Mouse (Mus musculus): Measurements from ENCODE around the gene Limch1. TPM values are rescaled to one million over a fixed set of nuclear protein-coding genes. Genes with fewer than 3 reads are reported as not detected.

The Limch1 gene
- polyA plus RNA-seq, 1 experiment from 2014 or later: 33.2 TPM

DNA sequence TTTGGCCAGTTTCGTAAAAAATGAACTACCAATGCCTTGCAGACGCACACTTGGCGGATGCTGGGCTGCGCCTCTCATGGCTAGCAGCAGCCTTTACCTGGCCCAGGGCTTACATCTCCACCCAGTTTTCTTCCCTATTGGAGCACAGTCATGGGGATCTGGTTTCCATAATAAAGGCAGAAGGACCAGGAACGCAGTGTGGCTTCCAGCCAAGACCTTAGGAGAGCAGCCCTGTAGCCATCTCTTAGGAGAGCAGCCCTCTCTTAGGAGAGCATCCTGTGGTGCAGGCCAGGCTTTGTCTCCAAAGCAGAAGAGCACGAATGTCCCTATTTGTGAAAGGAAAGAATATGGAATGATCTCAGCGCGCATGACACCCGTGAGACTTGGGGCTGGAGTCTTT, 163.3 kb downstream of the Limch1 start:
- no peak for DNase-seq (ENCODE audit: low spot score)
- Histone ChIP-seq H3K9me3 (replicated peaks) (no peaks in the 10 kb centered on the region), H3K4me1 (no peaks in the 10 kb centered on the region), H3K36me3 (no peaks in the 10 kb centered on the region), H3K27ac (replicated peaks) (no peak overlapping the region), H3K4me3 (no peak overlapping the region), H3K27me3 (ENCODE audit: low read depth, poor library complexity, severe bottlenecking) (no peaks in the 10 kb centered on the region)
- 86% methylated on average over 9 of the region's 9 CpGs for WGBS

DNA sequence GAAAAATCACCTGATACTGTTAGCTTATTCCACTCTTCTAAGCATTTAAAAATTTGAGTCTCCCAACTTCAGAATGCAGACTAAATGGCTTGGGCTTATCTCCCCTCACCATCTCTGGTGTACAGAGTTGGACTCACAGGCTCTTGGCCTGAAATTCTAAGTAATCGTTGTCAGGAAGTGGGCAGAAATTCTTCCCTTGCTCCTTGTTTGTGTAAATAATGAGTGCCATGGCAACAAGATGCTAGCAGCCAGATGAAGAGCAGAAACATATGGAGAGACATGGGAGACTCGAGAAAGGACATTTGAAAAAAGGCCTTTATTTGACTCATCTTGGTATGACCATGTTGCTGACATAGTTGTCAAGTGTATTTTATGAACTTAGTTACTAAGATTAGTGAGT, 164.3 kb downstream of the Limch1 start:
- Histone ChIP-seq H3K4me1 (no peaks in the 10 kb centered on the region), H3K27ac (replicated peaks) (no peak overlapping the region), H3K27me3 (ENCODE audit: low read depth, poor library complexity, severe bottlenecking) (no peaks in the 10 kb centered on the region), H3K9me3 (replicated peaks) (no peaks in the 10 kb centered on the region), H3K4me3 (no peak overlapping the region), H3K36me3 (no peaks in the 10 kb centered on the region)
- 76% methylated on average over 2 of the region's 2 CpGs for WGBS
- DNase-seq (ENCODE audit: low spot score): no peak

DNA sequence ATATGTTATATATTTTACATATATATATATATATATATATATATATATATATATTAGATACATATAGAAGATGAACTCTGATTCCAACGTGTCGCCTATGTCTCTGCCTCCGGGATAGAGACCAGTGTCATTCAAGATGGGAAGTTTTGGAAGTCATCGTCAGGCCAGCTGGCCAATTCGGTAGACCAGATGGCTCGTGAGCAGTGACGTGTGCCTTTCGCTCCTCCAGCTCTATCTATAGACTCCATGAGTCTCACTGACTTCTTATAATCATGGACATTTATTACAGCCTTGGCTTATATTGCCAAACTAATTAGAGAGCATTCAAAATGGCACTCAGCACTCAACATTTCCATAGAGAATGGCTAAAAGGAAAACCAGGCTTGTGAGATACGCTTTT, 165.0 kb downstream of the Limch1 start:
- H3K27ac ChIP-seq (replicated peaks): no peak overlapping the region
- no peak overlapping the region for H3K4me3 ChIP-seq
- no peaks in the 10 kb centered on the region for H3K9me3 ChIP-seq (replicated peaks)
- no peaks in the 10 kb centered on the region for H3K4me1 ChIP-seq
- no peaks in the 10 kb centered on the region for H3K36me3 ChIP-seq
- H3K27me3 ChIP-seq (ENCODE audit: low read depth, poor library complexity, severe bottlenecking): no peaks in the 10 kb centered on the region
- DNase-seq (ENCODE audit: low spot score): no peak
- whole genome bisulfite sequencing: 96% methylated on average over 9 of the region's 9 CpGs

DNA sequence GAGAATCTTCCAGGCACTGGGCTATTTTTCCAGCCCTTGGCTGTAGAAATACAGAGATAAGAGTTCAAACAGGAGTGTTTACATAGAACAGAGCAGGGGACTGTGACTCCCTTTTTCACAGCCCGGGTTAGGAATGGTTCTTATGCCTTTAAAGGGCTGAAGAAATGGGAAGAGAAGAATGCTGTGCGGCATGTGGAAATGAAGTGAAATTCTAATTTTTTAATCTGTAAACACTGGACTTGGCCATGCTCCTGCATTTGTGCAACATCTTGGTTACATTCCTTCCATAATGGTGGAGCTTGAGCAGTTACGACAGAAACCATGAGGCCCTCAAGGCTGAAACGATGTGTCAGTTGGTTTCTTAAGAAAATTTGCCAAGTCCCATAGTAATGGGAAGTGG, 165.4 kb downstream of the Limch1 start:
- no peak for DNase-seq (ENCODE audit: low spot score)
- no peak overlapping the region for H3K4me3 ChIP-seq
- no peaks in the 10 kb centered on the region for H3K36me3 ChIP-seq
- no peaks in the 10 kb centered on the region for H3K4me1 ChIP-seq
- H3K9me3 ChIP-seq (replicated peaks): no peaks in the 10 kb centered on the region
- H3K27ac ChIP-seq (replicated peaks): no peak overlapping the region
- WGBS: 94% methylated on average over 4 of the region's 4 CpGs
- H3K27me3 ChIP-seq (ENCODE audit: low read depth, poor library complexity, severe bottlenecking): no peaks in the 10 kb centered on the region

DNA sequence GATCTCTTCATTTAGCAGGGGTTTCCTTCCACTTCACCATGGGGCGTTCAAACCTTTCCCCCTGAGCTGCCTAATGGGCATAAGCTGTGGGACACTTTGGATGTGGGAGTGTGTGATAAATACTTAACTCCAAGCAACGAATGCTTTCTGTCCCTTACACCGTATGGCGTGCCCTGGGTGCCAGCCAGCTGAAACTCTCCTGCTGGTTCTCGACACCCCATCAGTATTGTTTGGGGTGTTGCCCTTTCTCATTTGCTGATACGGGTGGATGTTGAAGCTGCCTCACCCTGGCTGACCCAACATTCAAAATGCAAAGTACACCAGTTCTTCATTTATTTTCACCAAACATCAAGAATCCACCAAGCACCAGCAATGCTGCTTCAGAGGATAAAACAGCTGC, 168.2 kb downstream of the Limch1 start:
- no peak for DNase-seq (ENCODE audit: low spot score)
- WGBS: 89% methylated on average over 6 of the region's 6 CpGs
- Histone ChIP-seq H3K4me3 (no peak overlapping the region), H3K4me1 (peaks cover 19% of the 10 kb centered on the region), H3K9me3 (replicated peaks) (no peaks in the 10 kb centered on the region), H3K27ac (replicated peaks) (no peak overlapping the region), H3K36me3 (no peaks in the 10 kb centered on the region), H3K27me3 (ENCODE audit: low read depth, poor library complexity, severe bottlenecking) (no peaks in the 10 kb centered on the region)

DNA sequence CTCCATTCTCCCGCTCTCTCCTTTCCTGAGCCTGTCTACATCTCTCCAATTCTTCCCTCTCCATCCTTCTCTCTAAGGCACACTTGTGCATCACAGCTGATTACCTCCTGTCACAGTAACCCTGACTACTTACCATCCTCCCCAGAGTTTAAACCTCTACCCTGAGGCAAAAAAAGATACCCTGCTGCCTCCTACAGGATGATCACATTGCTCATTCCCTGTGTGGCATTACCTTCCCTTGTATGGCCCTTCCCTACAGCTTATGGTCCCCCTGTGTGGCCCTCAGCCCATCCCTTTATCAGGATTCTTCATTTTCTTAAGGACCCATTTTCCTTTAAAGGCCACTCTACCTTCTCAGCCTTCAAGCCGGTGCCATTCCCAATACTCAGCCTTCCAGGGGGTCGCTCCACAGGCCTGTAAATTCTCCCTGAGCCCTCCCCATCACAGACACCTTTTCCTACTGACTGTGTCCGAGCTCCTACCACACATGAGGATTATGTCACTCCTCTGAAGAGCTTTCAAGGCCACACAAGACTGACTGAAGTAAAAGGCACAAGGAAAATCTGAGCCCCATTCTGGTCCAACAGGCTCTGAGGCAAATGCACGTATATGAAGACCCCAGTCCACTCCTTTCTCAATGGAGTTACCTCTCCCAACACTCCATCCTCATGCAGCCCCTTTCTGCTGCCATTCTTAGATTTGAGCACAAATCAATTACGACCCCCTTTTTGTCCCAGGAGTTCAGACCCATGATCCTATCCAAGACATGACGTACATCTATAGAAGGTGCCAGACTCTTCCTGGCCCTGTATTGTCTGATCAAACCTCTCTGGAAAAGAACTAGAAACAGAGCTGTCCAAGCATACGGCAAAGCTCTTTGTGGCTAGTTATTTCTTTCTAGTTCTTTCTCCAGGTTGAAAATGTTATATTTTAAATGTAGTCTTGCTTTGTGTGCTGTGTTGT, 172.0 kb downstream of the Limch1 start:
- no peak for DNase-seq (ENCODE audit: low spot score)
- no peaks in the 10 kb centered on the region for H3K9me3 ChIP-seq (replicated peaks)
- H3K4me3 ChIP-seq: no peak overlapping the region
- 84% methylated on average over 8 of the region's 8 CpGs for WGBS
- no peaks in the 10 kb centered on the region for H3K27me3 ChIP-seq (ENCODE audit: low read depth, poor library complexity, severe bottlenecking)
- H3K27ac ChIP-seq (replicated peaks): peak overlapping the region; percentile 77
- H3K36me3 ChIP-seq: no peaks in the 10 kb centered on the region
- peaks cover 29% of the 10 kb centered on the region for H3K4me1 ChIP-seq

DNA sequence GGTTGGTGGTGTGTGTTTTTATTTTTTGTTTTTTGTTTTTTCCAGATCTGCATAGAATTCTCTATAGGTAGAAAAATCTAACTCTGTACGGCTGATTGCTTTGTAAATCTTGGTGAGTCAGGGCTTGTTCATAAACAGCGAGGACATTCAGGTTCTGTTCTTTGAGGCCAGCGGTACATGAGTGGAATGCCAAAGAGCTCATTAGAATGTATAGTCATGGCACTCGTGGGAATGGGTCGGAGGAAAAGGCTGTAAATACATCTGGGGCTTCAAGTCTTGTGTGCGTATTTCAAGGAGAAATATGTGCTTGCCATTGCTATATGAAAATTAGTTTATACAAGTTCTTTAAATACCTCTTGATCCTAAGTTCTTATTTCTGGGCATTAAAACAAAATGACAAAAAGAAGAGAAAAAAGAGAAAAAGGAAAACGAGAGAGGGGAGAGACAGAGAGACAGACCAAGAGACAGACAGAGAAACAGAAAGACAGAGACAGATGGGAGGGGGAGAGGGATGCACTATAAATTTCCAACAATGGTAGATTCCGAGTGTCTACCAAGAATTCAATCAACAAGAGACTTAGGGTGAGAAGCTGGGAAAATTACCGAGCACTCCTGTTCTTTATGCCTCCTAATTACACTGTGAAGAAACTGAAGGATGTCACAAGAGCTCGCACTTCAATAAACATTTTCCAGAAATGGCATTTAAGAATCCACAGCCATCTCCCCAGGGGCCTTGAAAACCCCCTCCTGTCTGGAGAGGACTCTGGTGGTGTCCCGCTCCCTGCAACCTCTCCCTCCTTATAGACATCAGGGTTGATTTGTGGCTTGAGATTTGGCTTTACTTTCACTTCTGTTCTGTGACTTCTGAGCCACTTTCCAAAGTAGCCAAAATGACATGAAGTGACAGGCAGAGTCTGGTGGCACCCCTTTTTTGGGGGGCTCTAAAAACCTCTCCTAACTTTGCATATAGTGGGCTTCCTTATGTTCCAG, 173.0 kb downstream of the Limch1 start:
- 73% methylated on average over 11 of the region's 11 CpGs for WGBS
- H3K27me3 ChIP-seq (ENCODE audit: low read depth, poor library complexity, severe bottlenecking): no peaks in the 10 kb centered on the region
- no peaks in the 10 kb centered on the region for H3K36me3 ChIP-seq
- DNase-seq (ENCODE audit: low spot score): no peak
- H3K27ac ChIP-seq (replicated peaks): peak overlapping the region; percentile 77
- H3K9me3 ChIP-seq (replicated peaks): no peaks in the 10 kb centered on the region
- no peak overlapping the region for H3K4me3 ChIP-seq
- H3K4me1 ChIP-seq: peaks cover 32% of the 10 kb centered on the region

DNA sequence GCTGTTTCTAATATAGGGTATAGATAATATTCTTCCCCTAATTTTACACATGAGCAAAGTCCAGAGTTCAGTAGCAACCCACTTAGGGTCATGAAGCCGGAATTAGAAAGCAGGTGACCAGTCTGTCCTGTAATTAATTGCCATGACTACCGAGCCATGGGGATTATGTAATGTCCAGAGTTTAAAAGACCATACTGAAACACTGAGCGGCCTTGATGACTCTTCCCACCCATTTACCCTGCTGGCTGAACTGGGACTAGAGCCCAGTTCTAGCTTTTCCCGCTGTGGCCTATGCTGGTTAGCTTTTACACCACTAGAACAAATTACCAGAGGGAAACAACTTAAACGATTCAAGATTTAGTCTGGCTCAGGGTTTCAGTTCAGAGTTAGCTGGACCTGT, 177.0 kb downstream of the Limch1 start:
- Histone ChIP-seq H3K4me1 (peaks cover 23% of the 10 kb centered on the region), H3K27me3 (ENCODE audit: low read depth, poor library complexity, severe bottlenecking) (no peaks in the 10 kb centered on the region), H3K4me3 (no peak overlapping the region), H3K27ac (replicated peaks) (no peak overlapping the region), H3K36me3 (no peaks in the 10 kb centered on the region), H3K9me3 (replicated peaks) (no peaks in the 10 kb centered on the region)
- no peak for DNase-seq (ENCODE audit: low spot score)
- 78% methylated on average over 5 of the region's 5 CpGs for WGBS

DNA sequence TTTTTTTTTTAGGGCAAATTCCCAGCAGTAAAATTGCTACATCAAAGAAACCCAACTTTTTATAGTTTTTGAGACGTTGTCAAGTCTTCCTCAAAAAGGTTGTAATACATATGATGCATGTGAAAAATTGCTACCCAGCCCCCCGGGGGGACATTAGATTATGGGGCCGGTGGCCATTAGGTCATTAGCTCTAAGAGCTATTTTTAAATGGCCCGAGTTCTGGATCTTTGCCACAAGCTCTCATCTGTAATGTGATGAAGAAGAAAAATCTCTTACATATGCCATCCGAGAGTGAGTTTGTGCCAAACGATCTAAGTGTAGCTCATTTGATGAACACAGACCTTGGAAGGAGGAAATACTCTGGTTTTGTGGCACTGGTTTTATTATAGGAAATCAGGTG, 183.7 kb downstream of the Limch1 start:
- Histone ChIP-seq H3K27me3 (ENCODE audit: low read depth, poor library complexity, severe bottlenecking) (no peaks in the 10 kb centered on the region), H3K36me3 (no peaks in the 10 kb centered on the region), H3K9me3 (replicated peaks) (no peaks in the 10 kb centered on the region), H3K4me3 (no peak overlapping the region), H3K4me1 (peaks cover 6% of the 10 kb centered on the region), H3K27ac (replicated peaks) (no peak overlapping the region)
- 91% methylated on average over 6 of the region's 6 CpGs for WGBS
- no peak for DNase-seq (ENCODE audit: low spot score)

DNA sequence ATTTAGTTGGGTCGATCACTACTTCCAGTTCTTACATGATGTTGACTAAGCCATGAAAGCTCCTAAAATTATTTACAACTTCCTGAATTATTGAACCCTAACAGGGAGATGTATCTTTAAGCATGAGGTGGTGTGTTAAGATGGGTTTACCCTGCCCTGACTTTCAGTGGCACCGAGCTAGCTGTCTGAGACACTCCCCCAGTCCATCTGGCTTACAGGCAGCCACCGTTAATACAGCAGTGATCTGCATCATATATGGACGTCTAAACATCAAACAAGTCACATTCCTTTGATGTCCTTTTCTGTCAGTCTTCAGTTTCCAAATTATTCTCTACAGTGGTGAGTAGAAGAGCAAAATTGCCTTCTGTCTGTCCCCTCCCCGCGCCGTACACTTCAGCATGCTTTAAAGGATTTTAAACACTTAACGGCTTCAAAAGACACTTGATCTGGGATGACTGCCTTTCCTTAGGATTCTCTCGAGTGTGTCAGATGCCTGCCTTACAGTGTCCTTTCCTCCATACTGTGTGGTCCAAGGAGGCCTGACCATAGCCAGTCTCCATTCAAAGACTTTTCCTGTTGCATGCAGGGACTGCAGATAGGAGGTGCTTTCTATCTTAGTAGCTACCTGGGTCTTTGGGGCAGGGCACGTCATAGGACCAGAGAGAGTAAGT, 187.6 kb downstream of the Limch1 start:
- DNase-seq (ENCODE audit: low spot score): no peak
- Histone ChIP-seq H3K4me1 (peaks cover 19% of the 10 kb centered on the region), H3K9me3 (replicated peaks) (no peaks in the 10 kb centered on the region), H3K4me3 (no peak overlapping the region), H3K27me3 (ENCODE audit: low read depth, poor library complexity, severe bottlenecking) (no peaks in the 10 kb centered on the region), H3K36me3 (no peaks in the 10 kb centered on the region), H3K27ac (replicated peaks) (no peak overlapping the region)
- WGBS: 67% methylated on average over 10 of the region's 10 CpGs

DNA sequence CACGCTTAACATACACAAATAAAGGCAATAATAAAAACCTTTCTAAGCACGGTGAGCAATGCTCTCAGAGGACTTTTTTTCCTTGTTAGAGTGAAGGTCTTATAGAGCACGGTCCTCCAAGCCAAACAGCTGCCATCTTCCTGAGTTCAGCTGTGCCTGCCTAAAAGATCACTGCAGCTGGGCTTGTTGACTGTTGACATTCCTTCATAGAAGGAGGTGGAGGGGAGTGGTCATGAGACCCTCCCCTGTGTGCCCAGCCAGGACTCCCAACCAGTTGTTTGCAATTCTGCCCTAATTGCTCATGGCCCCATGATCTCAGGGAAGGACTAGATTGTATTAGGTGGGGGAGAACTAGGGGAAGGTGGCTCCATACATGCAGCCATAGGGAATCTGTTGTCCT, 189.0 kb downstream of the Limch1 start:
- H3K27me3 ChIP-seq (ENCODE audit: low read depth, poor library complexity, severe bottlenecking): no peaks in the 10 kb centered on the region
- H3K27ac ChIP-seq (replicated peaks): no peak overlapping the region
- H3K9me3 ChIP-seq (replicated peaks): no peaks in the 10 kb centered on the region
- H3K4me1 ChIP-seq: peaks cover 22% of the 10 kb centered on the region
- no peaks in the 10 kb centered on the region for H3K36me3 ChIP-seq
- 72% methylated on average over 3 of the region's 3 CpGs for WGBS
- H3K4me3 ChIP-seq: no peak overlapping the region
- no peak for DNase-seq (ENCODE audit: low spot score)

DNA sequence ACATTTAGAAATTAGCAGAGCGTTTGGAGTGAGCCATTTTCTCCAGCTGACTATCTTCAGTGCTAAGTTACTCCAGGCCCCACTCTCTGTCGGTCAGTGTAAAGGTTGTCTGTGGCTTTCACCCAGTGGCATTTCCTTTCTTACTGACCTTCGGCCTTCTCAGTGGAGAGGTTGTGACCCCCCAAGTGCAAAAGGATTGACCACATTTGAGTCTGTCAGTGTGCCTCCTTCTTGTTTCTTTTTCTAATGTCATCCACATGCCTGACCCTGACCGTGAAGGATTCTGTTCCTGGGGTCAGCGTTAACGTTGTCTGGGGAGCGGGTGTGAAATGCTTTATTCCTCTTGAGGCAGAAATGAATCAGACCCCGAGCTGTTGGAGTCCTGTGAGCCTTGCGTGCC, 191.7 kb downstream of the Limch1 start:
- Histone ChIP-seq H3K4me3 (no peak overlapping the region), H3K4me1 (peaks cover 22% of the 10 kb centered on the region), H3K36me3 (no peaks in the 10 kb centered on the region), H3K9me3 (replicated peaks) (no peaks in the 10 kb centered on the region), H3K27me3 (ENCODE audit: low read depth, poor library complexity, severe bottlenecking) (no peaks in the 10 kb centered on the region), H3K27ac (replicated peaks) (no peak overlapping the region)
- DNase-seq (ENCODE audit: low spot score): peak; percentile 50
- 42% methylated on average over 9 of the region's 9 CpGs for WGBS

Data from midbrain, embryonic 10.5 days (tissue).